Mouse (Mus musculus): Measurements from ENCODE around the gene Zbtb42. TPM values are rescaled to one million over a fixed set of nuclear protein-coding genes. Genes with fewer than 3 reads are reported as not detected.

Zbtb42 gene
- polyA plus RNA-seq, 1 experiment from 2014 or later, result 4.7 TPM

DNA sequence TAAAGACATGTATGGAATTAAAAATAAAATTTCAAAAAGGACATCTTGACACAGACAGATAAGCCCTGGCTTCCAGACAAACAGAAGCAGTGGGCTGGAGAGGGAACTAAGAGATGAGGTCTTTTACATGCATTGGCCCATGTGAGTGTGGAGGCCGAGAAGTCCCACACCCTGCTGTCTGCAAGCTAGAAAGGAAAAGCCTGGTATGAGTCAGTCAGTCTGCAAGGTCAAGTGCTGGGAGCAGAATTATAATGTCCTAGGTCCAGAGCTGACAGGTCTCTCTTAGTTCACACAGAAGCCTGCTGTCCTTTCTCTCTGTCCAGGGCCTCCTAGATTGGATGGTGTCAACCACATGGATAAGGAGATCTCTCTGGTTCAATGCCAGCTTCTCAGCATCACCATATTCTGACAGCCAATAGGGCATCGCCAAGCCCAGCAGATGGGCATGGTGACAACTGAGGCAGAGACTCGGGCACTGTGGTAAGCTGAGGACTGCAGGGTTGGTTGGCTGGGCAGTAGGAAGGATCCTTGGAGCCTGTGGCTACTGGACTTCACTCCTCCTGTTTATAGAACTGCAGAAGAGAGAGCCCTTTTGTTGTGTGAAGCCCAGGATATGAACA is 18.3 kb downstream of the Zbtb42 start:
- Histone ChIP-seq H3K4me2 (replicated peaks) (no peak overlapping the region), H3K27me3 (ENCODE audit: control insufficient read depth, insufficient read depth, low read length) (0 out of 2 replicates have a peak, but pooled peaks cover 1% of the 10 kb centered on the region), H3K4me3 (replicated peaks; ENCODE audit: low read length) (no peak overlapping the region), H3K36me3 (replicated peaks; ENCODE audit: control insufficient read depth, insufficient read depth) (no peaks in the 10 kb centered on the region), H3K27ac (no peak overlapping the region), H3K9me3 (ENCODE audit: control insufficient read depth, low read length) (no peaks in the 10 kb centered on the region), H3K9ac (no peak overlapping the region), H3K4me1 (replicated peaks; ENCODE audit: control insufficient read depth, insufficient read depth, low read length) (peaks cover 17% of the 10 kb centered on the region)
- 83% methylated on average over 3 of the region's 3 CpGs for WGBS
- DNase-seq (ENCODE audit: low spot score) (no peak), ATAC-seq (ENCODE audit: low FRiP score) (no peak)

DNA sequence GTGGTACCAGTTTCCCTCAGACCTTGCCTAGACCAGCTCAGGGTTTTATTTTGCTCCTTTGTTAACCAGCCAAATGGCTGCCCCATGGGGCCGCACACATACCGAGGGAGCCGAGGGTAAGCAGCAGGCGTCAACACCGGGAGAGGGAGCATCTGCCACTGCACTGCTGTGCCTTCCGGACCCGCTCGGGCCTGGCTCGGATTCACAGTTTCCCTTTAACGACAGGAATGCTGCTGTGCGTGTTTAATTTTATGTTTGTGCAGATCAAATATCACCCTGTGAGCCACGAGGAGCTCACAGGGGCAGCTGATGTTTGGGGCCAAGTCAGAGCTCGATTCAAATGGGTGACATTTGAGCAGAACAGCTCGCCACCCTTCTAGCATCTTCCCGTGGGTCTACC is 21.9 kb downstream of the Zbtb42 start:
- H3K4me3 ChIP-seq (replicated peaks; ENCODE audit: low read length), result no peak overlapping the region
- no peak overlapping the region for H3K27ac ChIP-seq
- ATAC-seq (ENCODE audit: low FRiP score) (no peak), DNase-seq (ENCODE audit: low spot score) (no peak)
- no peaks in the 10 kb centered on the region for H3K36me3 ChIP-seq (replicated peaks; ENCODE audit: control insufficient read depth, insufficient read depth)
- H3K9ac ChIP-seq, result peak overlapping the region; percentile 7; the same call in 1 of the 2 replicates
- no peak overlapping the region for H3K4me2 ChIP-seq (replicated peaks)
- 0 out of 2 replicates have a peak, but pooled peaks cover 5% of the 10 kb centered on the region for H3K4me1 ChIP-seq (replicated peaks; ENCODE audit: control insufficient read depth, insufficient read depth, low read length)
- WGBS, result 13% methylated on average over 15 of the region's 15 CpGs
- no peaks in the 10 kb centered on the region for H3K9me3 ChIP-seq (ENCODE audit: control insufficient read depth, low read length)
- H3K27me3 ChIP-seq (ENCODE audit: control insufficient read depth, insufficient read depth, low read length), result 0 out of 2 replicates have a peak, but pooled peaks cover 4% of the 10 kb centered on the region

DNA sequence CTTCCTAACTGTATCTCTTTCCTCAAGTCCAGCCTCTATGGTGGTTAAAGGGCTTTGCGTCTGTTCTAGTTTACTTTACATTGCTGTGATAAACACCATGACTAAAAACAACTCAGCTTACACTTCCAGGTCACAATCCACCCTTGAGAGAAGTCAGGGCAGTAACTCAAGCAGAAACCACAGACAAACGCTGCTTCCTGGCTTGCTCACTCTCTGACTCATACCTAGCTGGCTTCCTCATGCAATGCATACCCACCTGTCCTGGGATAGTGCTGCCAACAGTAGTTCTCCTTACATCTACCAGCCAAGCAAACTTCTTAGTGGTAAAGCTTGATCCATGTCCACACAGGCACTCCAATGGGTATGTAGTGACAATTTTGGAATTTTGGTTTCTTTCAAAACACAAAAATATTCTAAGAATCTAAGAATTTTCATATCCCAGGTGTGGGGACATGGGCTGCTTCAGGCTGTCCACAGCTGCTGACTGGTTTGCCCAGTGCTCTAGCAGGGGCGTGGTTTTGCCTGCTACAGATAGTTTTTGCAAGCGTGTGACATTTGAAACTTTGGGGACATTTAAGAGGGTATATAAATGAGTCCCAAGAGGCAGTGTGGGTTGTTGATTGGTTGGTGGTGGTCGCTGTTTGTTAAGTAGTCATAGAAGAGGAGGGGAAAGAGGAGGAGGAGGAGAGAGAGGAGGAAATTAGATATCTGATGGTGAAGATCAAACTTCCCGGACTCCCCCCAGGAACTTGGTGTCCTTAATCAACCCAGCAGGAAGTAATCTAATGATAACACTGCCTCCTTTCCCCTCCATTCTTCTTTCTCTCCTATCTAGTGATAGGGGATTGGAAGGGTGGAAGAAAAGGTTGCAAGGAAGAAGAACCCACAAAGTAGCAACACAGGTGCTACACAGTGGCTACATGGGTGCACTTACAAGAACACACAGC is 24.0 kb downstream of the Zbtb42 start:
- no peak overlapping the region for H3K9ac ChIP-seq
- H3K4me3 ChIP-seq (replicated peaks; ENCODE audit: low read length), result no peak overlapping the region
- H3K4me2 ChIP-seq (replicated peaks), result no peak overlapping the region
- 84% methylated on average over 6 of the region's 6 CpGs for WGBS
- no peaks in the 10 kb centered on the region for H3K36me3 ChIP-seq (replicated peaks; ENCODE audit: control insufficient read depth, insufficient read depth)
- ATAC-seq (ENCODE audit: low FRiP score) (no peak), DNase-seq (ENCODE audit: low spot score) (no peak)
- peaks cover 7% of the 10 kb centered on the region; the same call in 1 of the 2 replicates for H3K27me3 ChIP-seq (ENCODE audit: control insufficient read depth, insufficient read depth, low read length)
- H3K27ac ChIP-seq, result no peak overlapping the region
- 0 out of 2 replicates have a peak, but pooled peaks cover 5% of the 10 kb centered on the region for H3K4me1 ChIP-seq (replicated peaks; ENCODE audit: control insufficient read depth, insufficient read depth, low read length)
- H3K9me3 ChIP-seq (ENCODE audit: control insufficient read depth, low read length), result no peaks in the 10 kb centered on the region

DNA sequence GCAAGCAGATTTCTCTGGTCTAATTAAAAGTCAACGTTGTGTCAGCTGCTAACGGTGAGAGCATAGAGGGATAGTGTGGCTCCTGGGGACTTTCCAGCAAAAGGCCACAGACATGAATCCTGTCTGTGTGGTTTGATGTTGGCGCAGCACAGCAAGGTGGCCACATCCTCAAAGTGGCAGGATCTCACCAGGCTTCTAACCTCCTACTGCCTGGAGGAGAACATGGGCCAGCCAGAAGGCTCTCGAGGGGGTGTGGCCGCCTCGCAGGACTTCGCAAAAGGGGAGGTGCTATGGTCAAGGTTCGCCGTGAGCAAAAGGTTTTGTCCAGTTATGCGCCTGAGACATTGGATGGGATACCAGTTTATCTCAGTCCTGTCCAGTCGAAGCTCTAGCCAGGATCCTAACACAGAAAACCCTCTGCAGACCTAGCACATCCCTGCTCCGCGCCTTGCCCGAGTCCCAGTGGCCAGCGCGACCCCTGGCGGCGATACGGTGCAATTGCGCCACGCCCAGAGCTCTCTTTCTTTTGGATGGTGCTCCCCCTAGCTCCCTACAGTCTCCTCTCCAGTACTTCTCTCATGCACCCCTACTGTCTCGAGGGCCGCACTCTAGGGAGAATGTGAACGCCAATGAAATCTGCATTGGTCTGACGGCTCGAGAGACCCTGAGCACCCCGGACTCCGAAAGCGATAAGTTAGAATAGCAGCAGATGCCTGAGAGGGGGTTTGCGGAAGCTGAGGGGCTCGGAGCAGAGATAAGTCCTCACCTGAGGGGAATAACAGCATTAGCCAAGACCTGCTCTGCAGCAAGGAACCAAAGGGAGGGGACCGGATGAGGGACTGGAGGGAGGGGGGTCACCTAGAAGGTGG is 28.3 kb downstream of the Zbtb42 start:
- peak; percentile 81 for DNase-seq (ENCODE audit: low spot score)
- Histone ChIP-seq H3K4me2 (replicated peaks) (peak overlapping the region; percentile 26), H3K36me3 (replicated peaks; ENCODE audit: control insufficient read depth, insufficient read depth) (no peaks in the 10 kb centered on the region), H3K4me3 (replicated peaks; ENCODE audit: low read length) (no peak overlapping the region), H3K9me3 (ENCODE audit: control insufficient read depth, low read length) (no peaks in the 10 kb centered on the region), H3K9ac (peak overlapping the region; percentile 44; the same call in 1 of the 2 replicates), H3K27me3 (ENCODE audit: control insufficient read depth, insufficient read depth, low read length) (peaks cover 14% of the 10 kb centered on the region; the same call in 1 of the 2 replicates), H3K4me1 (replicated peaks; ENCODE audit: control insufficient read depth, insufficient read depth, low read length) (no peaks in the 10 kb centered on the region), H3K27ac (no peak overlapping the region)
- peak; percentile 78 for ATAC-seq (ENCODE audit: low FRiP score)
- WGBS, result 13% methylated on average over 32 of the region's 32 CpGs

DNA sequence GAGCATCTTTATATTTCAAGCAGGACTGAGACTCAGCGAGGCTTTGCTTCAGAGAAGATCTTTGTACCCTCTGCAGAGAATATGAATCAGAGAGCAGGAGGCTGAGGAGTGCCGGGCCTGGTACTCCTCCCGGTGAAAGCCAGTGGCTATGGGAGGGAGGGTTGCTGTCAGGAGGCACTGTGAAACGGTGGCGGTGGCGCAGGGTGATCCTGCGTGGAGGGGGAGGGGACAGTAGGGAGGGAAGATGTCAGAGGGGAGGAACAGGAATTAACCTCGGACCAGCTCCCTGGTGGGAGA is 28.9 kb downstream of the Zbtb42 start:
- Histone ChIP-seq H3K4me3 (replicated peaks; ENCODE audit: low read length) (no peak overlapping the region), H3K9me3 (ENCODE audit: control insufficient read depth, low read length) (no peaks in the 10 kb centered on the region), H3K9ac (peak overlapping the region; percentile 44; the same call in 1 of the 2 replicates), H3K27me3 (ENCODE audit: control insufficient read depth, insufficient read depth, low read length) (peaks cover 11% of the 10 kb centered on the region; the same call in 1 of the 2 replicates), H3K4me1 (replicated peaks; ENCODE audit: control insufficient read depth, insufficient read depth, low read length) (no peaks in the 10 kb centered on the region), H3K27ac (no peak overlapping the region), H3K36me3 (replicated peaks; ENCODE audit: control insufficient read depth, insufficient read depth) (no peaks in the 10 kb centered on the region), H3K4me2 (replicated peaks) (peak overlapping the region; percentile 26)
- ATAC-seq (ENCODE audit: low FRiP score), result peak; percentile 25; the same call in 1 of the 2 replicates
- 23% methylated on average over 8 of the region's 8 CpGs for WGBS
- no peak for DNase-seq (ENCODE audit: low spot score)

DNA sequence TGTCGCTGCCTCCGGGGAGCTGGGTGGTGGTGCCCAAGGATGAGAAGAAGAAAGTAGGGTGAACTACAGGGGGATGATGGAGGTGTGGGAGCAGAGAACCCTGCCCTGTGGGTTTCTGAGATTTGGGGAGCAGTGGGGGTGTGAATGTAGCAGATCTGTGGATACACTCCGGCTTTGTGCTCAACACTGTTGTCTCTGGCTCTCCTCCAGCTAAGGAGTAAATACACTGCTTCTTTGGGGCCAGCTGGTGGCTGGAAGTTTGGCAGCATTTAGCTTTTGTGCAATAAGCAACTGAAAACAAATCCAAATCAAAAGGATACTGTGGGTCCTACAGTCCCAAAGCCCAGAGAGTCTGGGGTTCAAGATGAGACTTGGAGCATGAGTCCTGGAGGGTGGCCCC is 35.4 kb downstream of the Zbtb42 start:
- no peaks in the 10 kb centered on the region for H3K9me3 ChIP-seq (ENCODE audit: control insufficient read depth, low read length)
- no peaks in the 10 kb centered on the region for H3K36me3 ChIP-seq (replicated peaks; ENCODE audit: control insufficient read depth, insufficient read depth)
- H3K27ac ChIP-seq, result no peak overlapping the region
- H3K4me1 ChIP-seq (replicated peaks; ENCODE audit: control insufficient read depth, insufficient read depth, low read length), result no peaks in the 10 kb centered on the region; the same call in 1 of the 2 replicates
- H3K27me3 ChIP-seq (ENCODE audit: control insufficient read depth, insufficient read depth, low read length), result 0 out of 2 replicates have a peak, but pooled peaks cover 3% of the 10 kb centered on the region
- DNase-seq (ENCODE audit: low spot score) (peak; percentile 59), ATAC-seq (ENCODE audit: low FRiP score) (peak; percentile 41; the same call in 1 of the 2 replicates)
- H3K4me3 ChIP-seq (replicated peaks; ENCODE audit: low read length), result no peak overlapping the region
- no peak overlapping the region for H3K9ac ChIP-seq
- WGBS, result 71% methylated on average over 3 of the region's 3 CpGs
- H3K4me2 ChIP-seq (replicated peaks), result no peak overlapping the region

DNA sequence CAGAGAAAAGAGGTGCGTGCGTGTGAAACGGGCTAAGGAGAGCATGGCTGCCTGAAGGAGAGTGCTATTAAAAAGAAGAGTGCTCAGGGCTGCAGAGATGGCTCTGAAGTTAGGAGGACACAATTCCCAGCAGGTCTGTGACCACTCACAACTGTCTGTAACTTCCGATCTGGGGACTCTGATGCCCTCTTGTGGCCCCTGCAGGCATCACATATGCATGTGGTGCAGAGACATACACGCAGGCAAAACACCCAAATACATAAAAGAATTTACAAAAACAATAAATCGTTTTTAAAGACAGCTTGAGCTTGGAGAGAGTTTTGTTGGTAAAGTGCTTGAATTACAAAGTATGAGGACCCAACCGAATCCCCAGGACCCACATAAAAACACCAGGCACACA is 38.5 kb downstream of the Zbtb42 start:
- Histone ChIP-seq H3K27ac (no peak overlapping the region), H3K4me1 (replicated peaks; ENCODE audit: control insufficient read depth, insufficient read depth, low read length) (peaks cover 13% of the 10 kb centered on the region; the same call in 1 of the 2 replicates), H3K9me3 (ENCODE audit: control insufficient read depth, low read length) (no peaks in the 10 kb centered on the region), H3K4me3 (replicated peaks; ENCODE audit: low read length) (no peak overlapping the region), H3K9ac (no peak overlapping the region), H3K36me3 (replicated peaks; ENCODE audit: control insufficient read depth, insufficient read depth) (no peaks in the 10 kb centered on the region), H3K4me2 (replicated peaks) (no peak overlapping the region), H3K27me3 (ENCODE audit: control insufficient read depth, insufficient read depth, low read length) (peaks cover 11% of the 10 kb centered on the region)
- ATAC-seq (ENCODE audit: low FRiP score) (no peak), DNase-seq (ENCODE audit: low spot score) (peak; percentile 58)
- 34% methylated on average over 7 of the region's 7 CpGs for WGBS

DNA sequence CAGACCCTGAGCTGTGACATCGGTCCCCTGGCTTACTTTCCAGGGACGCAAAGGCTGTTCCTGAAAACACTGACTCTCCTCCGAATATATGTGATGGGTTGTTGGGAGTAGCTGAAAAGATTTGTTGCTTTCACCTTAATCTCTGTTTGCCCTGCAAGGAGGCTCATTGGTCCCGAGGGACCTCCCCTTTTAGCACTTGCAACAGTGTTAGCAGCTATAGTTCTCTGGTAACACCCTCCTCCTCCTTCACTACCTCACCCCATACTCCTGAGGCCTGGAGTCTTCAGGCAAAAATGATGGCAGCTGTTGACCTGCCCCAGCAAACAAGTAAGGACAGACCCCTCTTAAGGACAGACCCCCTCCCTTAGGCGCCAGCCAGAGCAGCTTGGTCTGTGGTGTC is 40.4 kb downstream of the Zbtb42 start:
- ATAC-seq (ENCODE audit: low FRiP score) (no peak), DNase-seq (ENCODE audit: low spot score) (no peak)
- H3K4me3 ChIP-seq (replicated peaks; ENCODE audit: low read length), result no peak overlapping the region
- no peak overlapping the region for H3K27ac ChIP-seq
- 78% methylated on average over 5 of the region's 5 CpGs for whole genome bisulfite sequencing
- no peaks in the 10 kb centered on the region for H3K36me3 ChIP-seq (replicated peaks; ENCODE audit: control insufficient read depth, insufficient read depth)
- H3K4me2 ChIP-seq (replicated peaks), result no peak overlapping the region
- H3K9me3 ChIP-seq (ENCODE audit: control insufficient read depth, low read length), result no peaks in the 10 kb centered on the region
- H3K27me3 ChIP-seq (ENCODE audit: control insufficient read depth, insufficient read depth, low read length), result peaks cover 11% of the 10 kb centered on the region
- H3K9ac ChIP-seq, result no peak overlapping the region
- H3K4me1 ChIP-seq (replicated peaks; ENCODE audit: control insufficient read depth, insufficient read depth, low read length), result peaks cover 25% of the 10 kb centered on the region

Data from hindbrain, embryonic 14.5 days (tissue).